Mouse (Mus musculus) lung, postnatal 10 days (tissue): ENCODE data around the gene Mdm4.
"Not testable (repeated sequence)": the region's sequence is repeated elsewhere in the genome, so short reads cannot be mapped to it uniquely, and the experiment has no call there.

ENCODE experiments used
- DNase-seq: peaks from one replicate; pipeline ENCODE4 v3.0.0; 2021

The Mdm4 gene

DNA sequence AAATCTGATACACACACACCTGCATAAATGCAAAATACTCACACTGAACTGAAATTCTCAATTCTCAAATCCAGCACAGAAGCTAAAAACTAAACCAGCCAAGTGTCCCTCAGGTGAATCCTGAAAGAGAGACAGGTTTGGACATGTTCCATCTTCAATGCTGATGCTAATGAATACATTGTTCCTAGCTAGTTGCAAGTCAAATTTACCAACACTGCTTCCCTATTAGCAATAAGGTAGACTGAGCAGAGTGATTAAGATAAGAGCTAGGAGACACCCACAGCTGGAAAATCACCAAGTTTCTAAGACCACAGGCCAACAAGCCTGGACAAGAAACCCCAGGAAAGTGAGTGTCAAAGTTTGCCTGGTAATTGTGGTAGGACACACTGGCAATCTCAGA is 11.0 kb downstream of the Mdm4 start:
- no peak for DNase-seq

- DNase-seq: no peak
Observed at GRCm38 (mm10) chr1:133018580-133018979, 11.8 kb downstream of the Mdm4 start.

GRCm38 (mm10) chr1:133016775-133017428 is 13.5 kb downstream of the Mdm4 start:
- DNase-seq: no peak

GRCm38 (mm10) chr1:133014196-133014595 is 16.2 kb downstream of the Mdm4 start:
- DNase-seq: no peak

DNA sequence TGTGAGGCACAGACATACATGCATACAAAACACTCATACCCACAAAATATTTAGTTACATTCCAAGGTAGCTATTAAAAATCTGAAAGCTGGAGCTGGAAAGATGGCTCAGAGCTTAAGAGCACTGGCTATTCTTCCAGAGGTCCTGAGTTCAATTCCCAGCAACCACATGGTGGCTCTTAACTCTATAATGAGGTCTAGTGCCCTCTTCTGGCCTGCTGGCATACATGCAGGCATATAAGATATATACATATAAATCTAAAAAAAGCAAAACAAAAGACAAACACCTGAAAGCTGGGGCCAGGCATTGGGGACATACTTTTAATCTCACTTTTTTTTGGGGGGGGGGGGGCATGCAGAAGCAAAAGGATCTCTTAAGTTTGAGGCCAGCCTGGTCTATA is 17.0 kb downstream of the Mdm4 start:
- DNase-seq: no peak

DNA sequence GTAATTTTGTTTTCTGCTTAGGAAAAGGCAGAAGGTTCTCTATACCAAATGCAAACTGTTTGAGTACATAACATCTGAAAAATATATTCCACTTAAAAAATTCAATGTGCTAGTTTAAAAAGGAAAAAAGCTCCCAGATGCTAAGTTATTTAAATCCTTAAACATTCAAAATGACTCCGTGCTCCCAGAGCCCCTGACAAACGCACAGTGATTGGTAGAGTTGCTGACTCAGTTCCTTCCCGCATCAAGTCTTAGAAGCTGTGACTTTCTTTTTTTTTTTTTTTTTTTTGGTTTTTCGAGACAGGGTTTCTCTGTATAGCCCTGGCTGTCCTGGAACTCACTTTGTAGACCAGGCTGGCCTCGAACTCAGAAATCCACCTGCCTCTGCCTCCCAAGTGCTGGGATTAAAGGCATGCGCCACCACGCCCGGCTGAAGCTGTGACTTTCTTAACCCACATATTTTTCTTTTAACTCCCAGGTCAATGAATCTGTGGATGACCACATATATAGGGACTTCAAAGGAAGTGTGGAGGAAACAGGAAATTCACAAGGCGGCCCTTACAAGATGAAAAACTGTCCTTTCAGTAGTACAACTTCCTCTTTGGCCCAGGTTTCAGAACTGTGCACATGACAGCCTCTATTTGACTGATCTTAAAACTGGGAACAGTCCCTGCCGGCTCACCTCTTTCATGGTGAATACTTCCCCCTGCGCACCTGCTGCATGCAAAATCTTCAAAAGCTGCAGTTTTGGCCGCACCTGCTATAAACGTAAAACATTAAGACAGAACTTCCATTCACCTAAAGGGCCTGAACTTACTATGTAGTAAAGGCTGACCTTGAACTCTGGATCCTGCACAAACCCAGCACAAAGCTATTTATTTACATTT is 18.2 kb downstream of the Mdm4 start:
- no peak for DNase-seq

DNA sequence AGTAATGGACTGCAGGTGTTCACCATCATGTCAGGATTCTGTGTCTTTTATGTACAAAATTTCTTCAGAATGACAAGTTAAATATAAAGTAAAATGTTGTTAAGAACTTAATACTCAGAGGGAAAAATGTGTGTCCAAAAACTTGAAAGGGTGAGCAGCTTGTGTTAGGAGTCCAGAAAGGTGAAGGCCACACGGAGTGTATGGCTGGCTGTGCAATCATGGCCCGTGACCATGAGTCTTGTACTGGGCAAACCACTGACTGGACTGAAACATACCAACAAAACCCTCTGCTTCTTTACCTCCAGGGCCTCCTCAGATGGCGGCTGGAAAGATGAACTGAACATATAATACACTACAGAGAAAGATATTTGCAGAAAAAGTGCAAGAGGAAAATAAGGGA is 23.8 kb downstream of the Mdm4 start:
- DNase-seq: no peak

GRCm38 (mm10) chr1:133000347-133000746 is 30.0 kb downstream of the Mdm4 start:
- no peak for DNase-seq

- DNase-seq: no peak
Observed at GRCm38 (mm10) chr1:132991580-132991979, 38.8 kb downstream of the Mdm4 start.

GRCm38 (mm10) chr1:132990733-132991132 is 39.6 kb downstream of the Mdm4 start:
- no peak for DNase-seq

GRCm38 (mm10) chr1:132988556-132989459 is 41.6 kb downstream of the Mdm4 start:
- DNase-seq: not testable (repeated sequence)

DNA sequence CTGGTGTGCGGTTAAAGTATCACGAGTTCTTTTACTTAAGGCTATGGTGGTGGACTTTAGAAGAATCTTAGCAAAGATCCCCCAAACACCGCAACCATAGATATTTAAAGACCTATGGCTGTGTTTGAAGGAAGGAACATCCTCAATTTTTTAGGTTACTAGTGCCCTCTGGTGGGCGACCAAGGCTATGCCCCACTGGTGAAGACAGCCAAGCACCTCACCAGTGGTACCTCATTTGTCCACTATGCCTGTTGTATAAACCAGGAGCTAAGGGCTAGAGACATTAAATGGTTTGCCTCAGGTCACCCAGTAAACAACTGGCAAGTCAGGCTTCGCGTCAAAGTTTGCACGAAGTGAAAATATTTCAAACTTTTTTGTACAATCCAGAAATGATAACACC is 47.6 kb downstream of the Mdm4 start:
- DNase-seq: peak; percentile 73

DNA sequence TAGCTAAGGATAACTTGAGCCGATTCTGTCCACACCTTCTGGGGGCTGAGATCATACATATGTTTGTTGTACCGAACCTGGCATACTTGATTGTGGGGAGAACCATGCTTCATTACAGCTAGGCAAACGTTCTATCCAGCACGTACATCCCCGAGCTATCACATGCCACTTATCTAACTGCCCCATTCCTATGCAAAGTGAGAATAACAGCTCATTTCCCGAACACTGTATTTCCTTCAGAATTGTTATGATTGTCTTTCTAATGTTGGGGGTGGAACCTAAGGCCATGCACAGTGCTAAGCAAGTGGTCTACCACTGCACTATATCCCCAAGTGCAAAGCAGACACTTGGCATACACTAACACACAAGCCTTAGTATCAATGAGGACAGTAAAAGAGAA is 49.1 kb downstream of the Mdm4 start:
- DNase-seq: no peak

- no peak for DNase-seq
Observed at GRCm38 (mm10) chr1:132977402-132977801, 53.0 kb downstream of the Mdm4 start.

DNA sequence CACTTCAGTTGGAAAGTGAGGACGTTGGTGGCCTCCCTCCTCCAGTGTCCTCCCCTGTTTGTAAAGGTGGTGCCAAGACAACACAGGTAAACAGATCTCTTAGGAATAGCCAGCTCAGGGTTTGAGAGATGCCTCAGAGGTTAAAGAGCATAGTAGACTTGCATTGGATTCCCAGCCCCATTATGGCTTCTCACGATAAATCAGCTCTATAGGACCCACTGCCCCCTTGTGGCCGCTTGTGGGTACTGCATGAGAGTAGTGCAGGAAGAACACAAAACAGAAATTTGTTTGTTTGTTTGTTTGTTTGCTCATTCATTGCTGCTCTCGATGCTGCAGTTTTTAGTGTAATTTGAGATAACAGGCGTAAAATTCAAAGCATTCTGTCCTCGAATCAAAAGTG is 61.7 kb downstream of the Mdm4 start:
- peak; percentile 53 for DNase-seq

GRCm38 (mm10) chr1:132964691-132965090 is 65.7 kb downstream of the Mdm4 start:
- no peak for DNase-seq

GRCm38 (mm10) chr1:132964106-132964505 is 66.3 kb downstream of the Mdm4 start:
- DNase-seq: no peak

DNA sequence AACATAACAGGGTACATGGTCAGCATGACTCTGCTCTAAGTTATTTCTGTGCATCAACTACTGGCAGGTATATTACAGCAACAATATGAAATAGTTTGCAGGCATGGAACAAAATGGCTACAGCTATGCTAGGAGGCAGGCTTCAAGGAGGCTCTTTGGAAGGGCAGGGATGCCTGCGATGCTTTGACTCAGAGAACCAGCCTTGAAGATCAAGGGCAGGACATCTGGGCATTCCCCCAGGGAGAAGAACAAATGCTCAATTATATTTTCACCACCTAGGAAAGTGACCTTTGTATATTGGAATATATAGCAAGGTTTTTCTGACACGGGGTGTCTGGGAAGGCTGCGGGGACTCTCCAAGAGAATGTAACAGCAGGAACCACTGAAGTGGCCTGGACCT is 68.6 kb downstream of the Mdm4 start:
- DNase-seq: no peak

DNA sequence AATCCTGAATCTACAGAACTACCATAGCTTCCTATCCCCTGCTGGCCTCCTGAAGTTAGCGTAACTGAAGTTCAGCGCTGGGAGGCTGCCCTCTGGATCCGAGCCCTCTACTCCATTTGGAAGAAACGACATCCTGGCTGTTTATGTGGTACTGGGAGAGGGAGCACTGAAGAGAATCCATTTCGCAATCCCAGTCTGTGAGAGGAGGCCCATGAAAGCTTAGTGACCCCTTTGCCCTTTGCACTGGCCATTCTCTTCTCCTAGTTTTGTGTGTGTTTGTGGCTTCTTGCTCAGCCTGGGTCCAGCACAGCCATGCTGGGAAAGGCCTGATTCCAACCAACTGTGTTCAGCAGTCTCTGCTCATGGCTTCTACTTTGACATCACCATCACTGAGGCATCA is 73.6 kb downstream of the Mdm4 start:
- no peak for DNase-seq

GRCm38 (mm10) chr1:132947811-132948210 is 82.5 kb downstream of the Mdm4 start:
- DNase-seq: no peak

DNA sequence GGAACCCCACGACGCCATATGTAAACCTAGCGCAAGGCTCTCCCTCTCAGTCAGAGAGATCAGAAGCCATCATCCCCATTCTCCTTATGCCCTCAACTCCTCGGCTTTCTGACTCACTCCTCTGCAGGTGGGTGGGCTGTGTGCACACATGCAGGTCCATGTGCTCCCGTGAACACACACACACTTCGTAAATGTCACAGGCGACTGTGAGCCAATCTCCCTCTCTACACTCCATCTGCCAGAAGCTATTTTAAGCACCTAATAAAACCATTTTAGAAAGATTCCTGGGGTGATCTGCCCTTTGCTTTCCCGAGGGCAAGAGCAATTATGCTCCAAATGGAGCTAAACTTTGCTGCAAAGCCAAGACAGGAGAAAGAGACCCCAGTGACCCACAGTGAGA is 84.5 kb downstream of the Mdm4 start:
- no peak for DNase-seq

GRCm38 (mm10) chr1:132938975-132939374 is 91.4 kb downstream of the Mdm4 start:
- DNase-seq: peak; percentile 6

DNA sequence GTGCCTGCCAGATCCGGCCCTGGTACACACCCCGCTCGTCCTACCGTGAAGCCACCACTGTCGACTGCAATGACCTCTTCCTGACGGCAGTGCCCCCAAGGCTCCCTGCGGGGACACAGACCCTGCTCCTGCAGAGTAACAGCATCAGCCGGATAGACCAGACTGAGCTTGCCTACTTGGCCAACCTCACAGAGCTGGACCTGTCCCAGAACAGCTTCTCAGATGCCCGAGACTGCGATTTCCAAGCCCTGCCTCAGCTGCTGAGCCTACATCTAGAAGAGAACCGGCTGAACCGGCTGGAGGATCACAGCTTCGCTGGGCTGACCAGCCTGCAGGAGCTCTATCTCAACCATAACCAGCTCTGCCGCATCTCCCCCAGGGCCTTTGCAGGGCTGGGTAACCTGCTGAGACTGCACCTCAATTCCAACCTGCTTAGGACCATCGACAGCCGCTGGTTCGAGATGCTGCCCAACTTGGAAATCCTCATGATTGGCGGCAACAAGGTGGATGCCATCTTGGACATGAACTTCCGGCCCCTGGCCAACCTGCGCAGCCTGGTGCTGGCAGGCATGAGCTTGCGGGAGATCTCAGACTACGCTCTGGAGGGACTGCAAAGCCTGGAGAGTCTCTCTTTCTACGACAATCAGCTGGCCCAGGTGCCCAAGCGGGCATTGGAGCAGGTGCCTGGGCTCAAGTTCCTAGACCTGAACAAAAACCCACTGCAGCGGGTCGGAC is 92.9 kb downstream of the Mdm4 start:
- no peak for DNase-seq
